22 mouse cellular contexts compared by ENCODE assay signal in the genomic region with DNA sequence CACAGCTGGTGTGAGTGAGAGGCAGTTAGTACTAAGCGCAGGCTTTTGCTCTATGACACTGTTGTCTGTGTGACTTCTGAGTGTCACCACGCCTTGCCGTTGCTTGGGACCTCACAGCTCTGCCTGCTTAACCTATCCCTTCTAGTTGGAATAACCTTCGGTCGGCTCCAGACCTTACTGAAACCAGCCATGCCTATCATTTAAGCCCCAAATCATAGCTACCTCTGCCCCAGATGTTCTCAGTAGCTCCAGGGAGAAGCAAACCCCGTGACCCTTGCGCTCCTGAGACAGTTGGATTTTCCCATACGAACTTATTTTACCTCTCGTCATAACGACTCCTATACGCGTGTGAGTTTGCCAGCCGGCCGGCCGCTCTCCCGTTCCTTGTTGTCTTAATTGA. TPM values are rescaled to one million over a fixed set of nuclear protein-coding genes. Genes with fewer than 3 reads are reported as not detected.
A peak's percentile ranks its signal among the peaks of the same experiment; 100 is the strongest.
DNase-seq lines count a peak whose midpoint lies in the region; ATAC-seq lines count a peak whose summit lies in the region.
"Had no signal": no experiment of that assay in that cellular context is flagged by ENCODE, and none has a peak within 500 bp of the region (broad histone marks: within the 10 kb centered on the region; RNA-seq: fewer than 3 reads in every experiment).

No protein-coding gene starts in this region.

- no peaks in the 10 kb centered on the region for H3K27me3 ChIP-seq in forebrain, embryonic 10.5 days (ENCODE audit: poor library complexity, severe bottlenecking)
- no peaks in the 10 kb centered on the region for H3K27me3 ChIP-seq in forebrain, embryonic 14.5 days (replicated peaks; ENCODE audit: control insufficient read depth, insufficient read depth, low read length)
- H3K27me3 ChIP-seq in kidney, embryonic 15.5 days = no peaks in the 10 kb centered on the region
- no peaks in the 10 kb centered on the region for H3K27me3 ChIP-seq in kidney, embryonic 14.5 days (ENCODE audit: control insufficient read depth, insufficient read depth, low read length)
- no peaks in the 10 kb centered on the region for H3K27me3 ChIP-seq in kidney, embryonic 16.5 days (ENCODE audit: insufficient read depth, low read length)
- H3K27me3 ChIP-seq in liver, embryonic 15.5 days = no peaks in the 10 kb centered on the region
- H3K27me3 ChIP-seq: CH12.LX had no signal

- H3K4me1 ChIP-seq in forebrain, embryonic 10.5 days = peaks cover 33% of the 10 kb centered on the region
- H3K4me1 ChIP-seq in forebrain, embryonic 14.5 days (ENCODE audit: control insufficient read depth, insufficient read depth, low read length) = no peaks in the 10 kb centered on the region
- peaks cover 50% of the 10 kb centered on the region for H3K4me1 ChIP-seq in kidney, embryonic 15.5 days
- peaks cover 22% of the 10 kb centered on the region; the same call in 1 of the 2 replicates for H3K4me1 ChIP-seq in kidney, embryonic 14.5 days (ENCODE audit: control insufficient read depth, insufficient read depth, low read length)
- H3K4me1 ChIP-seq in kidney, embryonic 16.5 days (ENCODE audit: insufficient read depth, low read length) = peaks cover 29% of the 10 kb centered on the region
- H3K4me1 ChIP-seq in liver, embryonic 15.5 days (replicated peaks) = peaks cover 15% of the 10 kb centered on the region; the same call in 1 of the 2 replicates

- H3K27ac ChIP-seq in forebrain, embryonic 10.5 days = peak overlapping the region; percentile 49; the same call in 1 of the 2 replicates
- no peak overlapping the region for H3K27ac ChIP-seq in forebrain, embryonic 14.5 days (ENCODE audit: low read depth, low read length)
- H3K27ac ChIP-seq in kidney, embryonic 15.5 days = 0 out of 2 replicates have a peak overlapping the region, but pooled peaks have one; percentile 37
- no peak overlapping the region for H3K27ac ChIP-seq in kidney, embryonic 14.5 days (ENCODE audit: low read depth, low read length)
- H3K27ac ChIP-seq in kidney, embryonic 16.5 days (ENCODE audit: low read length) = no peak overlapping the region
- H3K27ac ChIP-seq in liver, embryonic 15.5 days (replicated peaks) = no peak overlapping the region

- H3K4me2 ChIP-seq in forebrain, embryonic 14.5 days (ENCODE audit: low read length) = no peak overlapping the region
- H3K4me2 ChIP-seq in kidney, embryonic 15.5 days = 0 out of 2 replicates have a peak overlapping the region, but pooled peaks have one; percentile 19
- no peak overlapping the region for H3K4me2 ChIP-seq in kidney, embryonic 14.5 days (replicated peaks; ENCODE audit: low read depth, low read length)
- no peak overlapping the region; the same call in 1 of the 2 replicates for H3K4me2 ChIP-seq in kidney, embryonic 16.5 days (replicated peaks; ENCODE audit: low read depth, low read length)
- peak overlapping the region; percentile 39 for H3K4me2 ChIP-seq in liver, embryonic 15.5 days
- H3K4me2 ChIP-seq: heart, embryonic 11.5 days had no signal

- peaks cover 19% of the 10 kb centered on the region for H3K36me3 ChIP-seq in forebrain, embryonic 10.5 days (replicated peaks)
- H3K36me3 ChIP-seq in forebrain, embryonic 14.5 days (ENCODE audit: control insufficient read depth, insufficient read depth, low read length) = peaks cover 7% of the 10 kb centered on the region
- H3K36me3 ChIP-seq in kidney, embryonic 15.5 days = no peaks in the 10 kb centered on the region
- H3K36me3 ChIP-seq in kidney, embryonic 14.5 days (ENCODE audit: control insufficient read depth, insufficient read depth, low read length) = no peaks in the 10 kb centered on the region
- H3K36me3 ChIP-seq in kidney, embryonic 16.5 days (ENCODE audit: insufficient read depth, low read length) = no peaks in the 10 kb centered on the region
- peaks cover 16% of the 10 kb centered on the region for H3K36me3 ChIP-seq in liver, embryonic 15.5 days (replicated peaks)

- no peak overlapping the region for H3K9ac ChIP-seq in forebrain, embryonic 14.5 days (ENCODE audit: low read length)
- no peak overlapping the region for H3K9ac ChIP-seq in kidney, embryonic 15.5 days
- H3K9ac ChIP-seq in kidney, embryonic 14.5 days (ENCODE audit: low read depth, low read length) = no peak overlapping the region
- H3K9ac ChIP-seq in kidney, embryonic 16.5 days (replicated peaks; ENCODE audit: low read length) = no peak overlapping the region
- no peak overlapping the region for H3K9ac ChIP-seq in liver, embryonic 15.5 days

- no peak for DNase-seq in forebrain, embryonic 10.5 days (ENCODE audit: extremely low spot score, low spot score)
- no peak for DNase-seq in forebrain, embryonic 14.5 days (ENCODE audit: low spot score)
- no peak for DNase-seq in adrenal gland, postnatal 4 days (ENCODE audit: low spot score in 2 of 2)
- no peak for DNase-seq in gastrocnemius, postnatal 10 days
- DNase-seq: adrenal gland, postnatal 36 days; cerebellum, postnatal 14 days; gastrocnemius, postnatal 25 days; lung, postnatal 14 days; thymus, postnatal 36 days had no signal

- WGBS in forebrain, embryonic 10.5 days = 90% methylated on average over 16 of the region's 16 CpGs
- WGBS in forebrain, embryonic 14.5 days = 74% methylated on average over 16 of the region's 16 CpGs
- 69% methylated on average over 16 of the region's 16 CpGs for WGBS in kidney, embryonic 15.5 days
- 71% methylated on average over 16 of the region's 16 CpGs for WGBS in kidney, embryonic 14.5 days
- 61% methylated on average over 16 of the region's 16 CpGs for WGBS in kidney, embryonic 16.5 days
- 90% methylated on average over 16 of the region's 16 CpGs for WGBS in liver, embryonic 15.5 days (ENCODE audit: insufficient replicate concordance)

- H3K9me3 ChIP-seq in forebrain, embryonic 10.5 days = peaks cover 4% of the 10 kb centered on the region; the same call in 1 of the 2 replicates
- H3K9me3 ChIP-seq in forebrain, embryonic 14.5 days (replicated peaks; ENCODE audit: control insufficient read depth, low read length) = no peaks in the 10 kb centered on the region
- no peaks in the 10 kb centered on the region for H3K9me3 ChIP-seq in kidney, embryonic 15.5 days (replicated peaks)
- H3K9me3 ChIP-seq in kidney, embryonic 14.5 days (ENCODE audit: control insufficient read depth, low read length) = no peaks in the 10 kb centered on the region
- H3K9me3 ChIP-seq in kidney, embryonic 16.5 days (ENCODE audit: low read length) = no peaks in the 10 kb centered on the region
- H3K9me3 ChIP-seq in liver, embryonic 15.5 days (replicated peaks) = no peaks in the 10 kb centered on the region

- no peak overlapping the region for H3K4me3 ChIP-seq in forebrain, embryonic 10.5 days
- H3K4me3 ChIP-seq in forebrain, embryonic 14.5 days (ENCODE audit: low read depth, low read length) = no peak overlapping the region
- no peak overlapping the region for H3K4me3 ChIP-seq in kidney, embryonic 15.5 days (replicated peaks)
- H3K4me3 ChIP-seq in kidney, embryonic 14.5 days (ENCODE audit: low read length) = no peak overlapping the region
- no peak overlapping the region for H3K4me3 ChIP-seq in kidney, embryonic 16.5 days (ENCODE audit: low read length)
- H3K4me3 ChIP-seq in liver, embryonic 15.5 days (replicated peaks) = no peak overlapping the region
- H3K4me3 ChIP-seq: erythroblast, embryonic 14.5 days had no signal

- ATAC-seq in forebrain, embryonic 14.5 days = no peak
- no peak; the same call in 1 of the 2 replicates for ATAC-seq in kidney, embryonic 15.5 days (replicated peaks; ENCODE audit: low FRiP score)
- ATAC-seq in kidney, embryonic 14.5 days (ENCODE audit: low FRiP score, low TSS enrichment) = no peak
- ATAC-seq in kidney, embryonic 16.5 days (ENCODE audit: low FRiP score, low TSS enrichment) = 0 out of 2 replicates have a peak, but pooled peaks have one; percentile 12
- ATAC-seq in liver, embryonic 15.5 days (ENCODE audit: insufficient read depth) = no peak
- ATAC-seq: activated CD4-positive, CD25-positive, alpha-beta regulatory T cell, adult 4 months had no signal

RNA-seq across cellular contexts. Expression of gene Gm10197, which starts 27.5 kb away (rescaled TPM):
- not detected in 2 replicates for polyA plus RNA-seq in forebrain, embryonic 10.5 days (2016; fragmentation: Nextera tagmentation; extraction: Ambion mirVana)
- polyA plus RNA-seq in forebrain, embryonic 14.5 days (2014; fragmentation: Nextera tagmentation; extraction: Ambion mirVana) = 7.2 TPM in 1 of 2 replicates, not detected in the other
- polyA plus RNA-seq in kidney, embryonic 15.5 days (2015; fragmentation: Nextera tagmentation; extraction: Ambion mirVana) = not detected in 2 replicates
- polyA plus RNA-seq in kidney, embryonic 14.5 days (2014; fragmentation: Nextera tagmentation; extraction: Ambion mirVana) = 2.0 and 3.2 TPM in 2 replicates
- not detected in 2 replicates for polyA plus RNA-seq in kidney, embryonic 16.5 days (2015; fragmentation: Nextera tagmentation; extraction: Ambion mirVana)
- not detected in 2 replicates for polyA plus RNA-seq in liver, embryonic 15.5 days (2015; fragmentation: Nextera tagmentation; extraction: Ambion mirVana)
- not detected for total RNA-seq in adrenal gland, postnatal 4 days (2021)
- not detected for total RNA-seq in gastrocnemius, postnatal 10 days (2021)
- total RNA-seq: adrenal gland, postnatal 36 days; gastrocnemius, postnatal 25 days; heart, postnatal 25 days; left cerebral cortex, adult 18-20 months had no signal
- polyA plus RNA-seq: activated CD4-positive, CD25-positive, alpha-beta regulatory T cell, adult 4 months; erythroblast, embryonic 14.5 days; large intestine, adult 2 months; limb, embryonic 14.5 days; spleen, adult 2 months had no signal

RNA-seq across cellular contexts. Expression of gene Mxi1, which starts 33.7 kb away (rescaled TPM):
- polyA plus RNA-seq in forebrain, embryonic 10.5 days (2016; fragmentation: Nextera tagmentation; extraction: Ambion mirVana) = 16.1 and 20.7 TPM in 2 replicates
- 27.6 and 41.0 TPM in 2 replicates for polyA plus RNA-seq in forebrain, embryonic 14.5 days (2014; fragmentation: Nextera tagmentation; extraction: Ambion mirVana)
- 37.3 and 40.2 TPM in 2 replicates for polyA plus RNA-seq in kidney, embryonic 15.5 days (2015; fragmentation: Nextera tagmentation; extraction: Ambion mirVana)
- polyA plus RNA-seq in kidney, embryonic 14.5 days (2014; fragmentation: Nextera tagmentation; extraction: Ambion mirVana) = 31.0 and 42.5 TPM in 2 replicates
- 19.2 and 32.1 TPM in 2 replicates for polyA plus RNA-seq in kidney, embryonic 16.5 days (2015; fragmentation: Nextera tagmentation; extraction: Ambion mirVana)
- 34.8 and 38.3 TPM in 2 replicates for polyA plus RNA-seq in liver, embryonic 15.5 days (2015; fragmentation: Nextera tagmentation; extraction: Ambion mirVana)
- 10 to 100 TPM; 38.1 to 40.5 TPM for total RNA-seq in adrenal gland, postnatal 4 days (2021)
- total RNA-seq in gastrocnemius, postnatal 10 days (2021) = 10 to 100 TPM; 27.7 to 31.0 TPM

RNA-seq across cellular contexts. Expression of gene Smndc1, which starts 46.3 kb away (rescaled TPM):
- 45.4 and 47.2 TPM in 2 replicates for polyA plus RNA-seq in forebrain, embryonic 10.5 days (2016; fragmentation: Nextera tagmentation; extraction: Ambion mirVana)
- 41.5 and 44.5 TPM in 2 replicates for polyA plus RNA-seq in forebrain, embryonic 14.5 days (2014; fragmentation: Nextera tagmentation; extraction: Ambion mirVana)
- 40.6 and 45.1 TPM in 2 replicates for polyA plus RNA-seq in kidney, embryonic 15.5 days (2015; fragmentation: Nextera tagmentation; extraction: Ambion mirVana)
- 47.7 and 49.4 TPM in 2 replicates for polyA plus RNA-seq in kidney, embryonic 14.5 days (2014; fragmentation: Nextera tagmentation; extraction: Ambion mirVana)
- polyA plus RNA-seq in kidney, embryonic 16.5 days (2015; fragmentation: Nextera tagmentation; extraction: Ambion mirVana) = 39.1 and 40.1 TPM in 2 replicates
- 15.7 and 16.8 TPM in 2 replicates for polyA plus RNA-seq in liver, embryonic 15.5 days (2015; fragmentation: Nextera tagmentation; extraction: Ambion mirVana)
- total RNA-seq in adrenal gland, postnatal 4 days (2021) = 10 to 100 TPM; 49.1 to 52.1 TPM
- total RNA-seq in gastrocnemius, postnatal 10 days (2021) = 10 to 100 TPM; 27.3 to 34.7 TPM

Comparison
In these comparisons a context has a peak if more than half of its experiments do, and no peak if none do; other contexts are left out.
1. H3K27ac ChIP-seq: peak in forebrain, embryonic 10.5 days (single experiment) and kidney, embryonic 15.5 days (single experiment); none in forebrain, embryonic 14.5 days (single experiment), kidney, embryonic 14.5 days (single experiment), kidney, embryonic 16.5 days (single experiment) and liver, embryonic 15.5 days (single experiment).
2. H3K4me2 ChIP-seq: peak in kidney, embryonic 15.5 days (single experiment) and liver, embryonic 15.5 days (single experiment); none in forebrain, embryonic 14.5 days (single experiment), kidney, embryonic 14.5 days (single experiment) and kidney, embryonic 16.5 days (single experiment).